Mouse (Mus musculus) B cell, adult 2 months (primary cell): ENCODE measurements around the gene Olfr204.
"Not testable (repeated sequence)": the region's sequence is repeated elsewhere in the genome, so short reads cannot be mapped to it uniquely, and the experiment has no call there.

Source experiments
- DNase-seq, 2 experiments: peaks; one replicate each; pipeline ENCODE4 v3.0.0; 2022

The Olfr204 gene

DNA sequence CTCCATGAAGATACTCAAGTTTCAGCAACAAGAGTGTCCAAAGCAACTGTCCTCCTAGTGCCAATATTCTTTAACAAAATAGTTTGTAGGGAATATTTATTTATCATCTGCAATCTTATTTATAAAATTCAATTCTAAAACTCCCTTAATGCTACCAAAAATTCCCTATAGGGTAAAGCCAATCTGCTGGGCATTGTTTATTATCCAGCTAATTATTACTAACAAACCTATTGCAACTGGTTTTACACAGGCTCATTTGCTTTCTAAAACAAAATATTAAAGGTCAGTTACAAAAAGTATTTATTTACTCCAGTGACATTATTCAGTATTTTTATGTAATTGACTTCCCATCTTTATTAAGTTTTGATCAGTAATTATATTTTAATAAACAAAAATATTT is at the start of gene Olfr204:
Gene Olfr204, minus strand, starts transcription at position 101 of the 400 bp plus-strand sequence.
- DNase-seq, result no peak

DNA sequence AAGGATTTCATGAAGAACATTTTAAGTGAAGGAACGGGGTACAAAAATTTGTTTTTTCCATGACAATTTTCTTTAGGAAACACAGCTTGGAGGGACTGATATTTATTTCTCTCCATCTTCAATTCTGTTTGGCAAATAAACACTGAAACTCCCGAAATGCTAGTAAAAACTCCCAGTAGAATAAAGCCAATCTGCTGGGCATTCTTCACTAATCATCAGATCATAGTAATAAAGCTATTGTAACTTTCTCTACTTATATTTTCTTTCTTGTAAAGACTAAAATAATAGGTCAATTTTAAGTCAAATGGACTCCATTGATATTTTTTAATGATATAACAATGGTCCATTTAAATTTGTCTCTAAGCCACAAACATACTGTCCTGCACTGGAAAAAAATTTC is 45.8 kb upstream of the Olfr204 start, which contains the start of gene Olfr209:
Gene Olfr209, minus strand, starts transcription at position 101 of the 400 bp plus-strand sequence.
- DNase-seq, result no peak

DNA sequence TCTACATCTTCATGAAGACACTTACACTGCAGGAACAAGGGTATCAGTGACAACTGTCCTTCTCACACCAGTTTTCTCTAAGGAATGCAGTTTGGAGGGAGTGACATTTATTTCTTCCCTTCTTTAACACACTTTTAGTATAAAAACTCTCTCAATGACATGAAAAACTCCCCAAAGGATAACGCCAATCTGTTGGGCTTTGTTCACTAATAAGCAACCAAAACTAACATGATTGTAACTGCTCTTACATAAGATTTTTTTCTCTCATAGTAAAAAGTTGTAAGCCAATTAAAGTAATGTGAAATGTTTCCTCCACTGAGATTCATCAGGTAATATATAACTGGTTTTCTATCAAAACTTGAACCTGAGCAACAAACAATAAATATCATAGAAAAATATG is 31.1 kb upstream of the Olfr204 start, which contains the start of gene Olfr206:
Gene Olfr206, minus strand, starts transcription at position 101 of the 400 bp plus-strand sequence.
- no peak for DNase-seq

DNA sequence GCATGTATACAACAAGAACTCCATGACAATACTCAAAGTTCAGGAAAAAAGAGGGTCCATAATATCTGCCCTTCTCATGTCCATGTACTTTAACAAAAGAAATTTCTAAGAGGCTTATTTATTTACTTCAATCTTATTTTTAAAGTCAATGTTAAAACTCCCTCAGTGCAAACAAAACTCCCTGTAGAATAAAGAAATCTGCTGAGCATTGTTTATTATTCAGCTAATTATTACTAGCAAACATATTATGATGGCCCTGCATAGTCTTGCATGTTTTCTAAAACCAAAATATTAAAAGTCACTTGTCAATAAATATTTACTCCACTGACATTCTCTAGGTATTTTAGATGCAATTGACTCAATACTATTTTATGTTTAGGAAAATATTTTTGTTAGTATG is 13.0 kb upstream of the Olfr204 start, which contains the start of gene Olfr205:
Gene Olfr205, minus strand, starts transcription at position 101 of the 400 bp plus-strand sequence.
- DNase-seq, result no peak

DNA sequence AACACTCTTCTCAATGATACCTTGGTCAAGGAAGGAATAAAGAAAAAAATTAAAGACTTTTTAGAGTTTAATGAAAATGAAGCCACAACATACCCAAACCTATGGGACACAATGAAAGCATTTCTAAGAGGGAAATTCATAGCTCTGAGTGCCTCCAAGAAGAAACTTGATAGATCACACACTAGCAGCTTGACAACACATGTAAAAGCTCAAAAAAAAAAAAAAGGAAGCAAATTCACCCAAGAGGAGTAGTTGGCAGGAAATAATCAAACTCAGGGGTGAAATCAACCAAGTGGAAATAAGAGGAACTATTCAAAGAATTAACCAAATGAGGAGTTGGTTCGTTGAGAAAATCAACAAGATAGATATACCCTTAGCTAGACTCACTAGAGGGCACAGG is 5.2 kb upstream of the Olfr204 start:
- DNase-seq, result not testable (repeated sequence)

DNA sequence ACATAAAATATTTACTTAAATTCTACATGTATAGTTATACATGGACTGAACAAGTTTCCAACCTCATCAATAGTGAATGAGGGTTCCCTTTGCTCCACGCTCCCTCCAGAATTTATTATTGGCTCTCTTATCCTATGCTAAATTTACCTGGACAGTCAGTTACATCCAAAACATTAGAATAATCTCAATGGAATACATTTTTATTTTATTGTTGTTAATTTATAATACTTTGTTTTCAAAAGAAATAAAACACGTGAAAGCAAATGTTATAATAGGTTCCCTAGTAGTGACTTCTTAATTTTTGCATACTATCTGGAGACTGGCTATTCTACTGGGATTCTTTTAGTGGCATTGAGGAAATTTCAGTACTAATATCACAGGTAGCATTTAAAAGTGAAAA is 19.5 kb downstream of the Olfr204 start, which contains the start of gene Olfr203:
Gene Olfr203, plus strand, starts transcription at position 301 of the 400 bp plus-strand sequence.
- no peak for DNase-seq

DNA sequence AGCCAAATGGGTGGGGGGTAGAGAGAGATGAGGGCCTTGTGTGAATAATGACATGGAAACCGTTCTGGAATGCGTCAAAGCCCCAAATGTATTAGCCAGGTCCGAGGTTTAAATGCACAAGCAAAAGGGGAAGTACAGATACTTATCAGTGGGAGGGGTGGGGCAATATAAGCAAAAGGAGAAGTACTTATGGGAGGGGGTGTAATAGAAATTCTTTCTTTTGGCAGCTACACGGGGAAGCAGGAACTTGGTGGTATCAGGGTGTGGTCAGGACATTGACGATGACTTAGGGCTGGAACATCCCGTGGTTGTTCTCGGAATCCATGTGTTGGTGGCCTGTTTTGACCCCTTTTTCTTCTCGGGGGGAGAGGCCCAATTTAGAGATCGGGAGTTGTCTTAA is 30.5 kb downstream of the Olfr204 start:
- not testable (repeated sequence) for DNase-seq

DNA sequence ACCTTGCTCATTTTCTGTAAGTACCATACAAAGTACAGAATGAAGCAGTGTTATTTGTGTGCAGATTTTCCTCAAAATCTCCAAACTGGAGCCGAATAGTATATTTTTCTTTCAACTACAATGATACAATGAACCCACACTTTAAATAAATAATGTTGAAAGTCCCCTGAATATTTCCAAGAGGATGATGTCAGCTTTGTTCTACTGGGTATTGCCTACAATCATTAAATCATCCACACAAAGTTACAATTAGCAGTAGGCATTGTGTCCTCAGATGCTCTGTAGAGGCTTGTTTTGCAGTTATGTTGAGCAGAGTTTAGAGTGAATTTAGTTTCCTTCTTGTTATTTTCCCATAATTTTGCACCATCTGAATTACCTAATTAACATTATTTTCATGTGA is 31.4 kb downstream of the Olfr204 start, which contains the start of gene Olfr202:
Gene Olfr202, minus strand, starts transcription at position 101 of the 400 bp plus-strand sequence.
- DNase-seq, result no peak

DNA sequence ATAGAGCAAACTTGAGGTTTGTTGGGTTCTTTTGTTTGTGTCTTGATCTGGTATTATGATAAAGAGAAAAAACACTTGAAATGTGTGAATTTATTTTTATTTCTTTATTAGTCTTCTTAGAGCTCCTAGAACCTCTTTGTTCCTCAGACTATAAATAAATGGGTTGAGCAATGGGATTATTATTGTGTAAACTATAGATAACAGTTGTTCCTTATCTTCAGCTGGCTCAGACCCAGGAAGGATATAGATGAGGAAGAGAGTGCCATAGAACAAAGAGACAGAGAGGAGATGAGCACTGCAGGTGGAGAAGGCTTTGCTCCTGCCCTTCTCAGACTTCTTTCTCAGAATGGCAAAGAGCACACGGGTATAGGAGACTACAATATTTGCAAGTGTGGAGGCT is 34.6 kb downstream of the Olfr204 start:
- DNase-seq, result no peak

DNA sequence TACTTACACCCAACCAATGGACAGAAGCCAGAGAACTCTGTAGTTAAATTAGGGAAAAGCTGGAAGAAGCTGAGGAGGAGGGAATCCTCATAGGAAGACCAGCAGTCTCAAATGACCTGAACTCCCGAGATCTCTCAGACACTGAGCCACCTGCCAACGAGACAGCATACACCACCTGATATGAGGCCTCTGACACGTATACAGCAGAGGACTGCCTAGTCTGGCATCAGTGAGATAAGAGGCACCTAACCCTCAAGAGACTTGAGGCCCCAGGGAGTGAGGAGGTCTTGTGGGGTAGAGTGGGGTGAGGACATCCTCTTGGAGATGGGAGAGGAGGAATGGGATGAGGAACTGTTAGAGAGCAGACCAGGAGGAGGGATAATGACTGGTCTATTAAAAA is 37.5 kb downstream of the Olfr204 start:
- no peak for DNase-seq

DNA sequence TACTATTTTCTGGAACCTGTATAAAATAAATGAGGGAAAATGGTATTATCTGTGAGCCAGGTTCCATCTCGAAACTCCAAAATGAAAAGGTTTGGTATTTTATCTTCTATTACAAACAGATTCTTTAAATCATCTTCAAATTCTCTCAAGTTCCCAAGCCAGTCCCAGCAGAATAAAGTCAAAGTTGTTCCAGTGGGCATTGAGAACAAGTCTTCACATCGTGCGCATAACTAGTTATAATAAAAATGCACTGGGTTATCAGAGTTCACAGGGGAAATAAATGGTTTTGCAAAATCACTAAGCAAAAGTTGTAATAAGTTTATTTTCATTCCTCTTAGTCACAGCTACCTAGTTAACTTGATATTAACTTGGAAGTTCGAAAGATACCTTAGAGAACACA is 45.5 kb downstream of the Olfr204 start, which contains the start of gene Olfr201:
Gene Olfr201, minus strand, starts transcription at position 101 of the 400 bp plus-strand sequence.
- not testable (repeated sequence) for DNase-seq

DNA sequence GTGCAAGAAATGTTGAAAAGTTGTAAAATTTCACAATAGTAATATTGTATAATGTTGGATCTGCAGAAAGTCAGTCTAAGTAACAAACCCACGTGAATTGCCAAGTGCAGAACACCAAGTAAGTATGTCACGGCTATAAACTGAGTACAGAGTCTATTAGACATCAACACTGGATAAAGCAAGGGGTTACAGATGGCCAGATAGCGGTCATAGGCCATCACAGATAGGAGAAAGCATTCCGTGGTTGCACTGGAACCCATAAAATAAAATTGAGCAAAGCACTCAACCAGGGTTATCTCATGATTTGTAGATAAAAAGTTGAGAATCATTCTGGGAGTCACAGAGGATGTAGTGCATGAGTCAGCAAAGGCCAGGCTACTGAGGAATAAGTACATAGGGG is 49.0 kb downstream of the Olfr204 start:
- DNase-seq, result not testable (repeated sequence)
